19 mouse cellular contexts compared by ENCODE assay signal in the genomic region with DNA sequence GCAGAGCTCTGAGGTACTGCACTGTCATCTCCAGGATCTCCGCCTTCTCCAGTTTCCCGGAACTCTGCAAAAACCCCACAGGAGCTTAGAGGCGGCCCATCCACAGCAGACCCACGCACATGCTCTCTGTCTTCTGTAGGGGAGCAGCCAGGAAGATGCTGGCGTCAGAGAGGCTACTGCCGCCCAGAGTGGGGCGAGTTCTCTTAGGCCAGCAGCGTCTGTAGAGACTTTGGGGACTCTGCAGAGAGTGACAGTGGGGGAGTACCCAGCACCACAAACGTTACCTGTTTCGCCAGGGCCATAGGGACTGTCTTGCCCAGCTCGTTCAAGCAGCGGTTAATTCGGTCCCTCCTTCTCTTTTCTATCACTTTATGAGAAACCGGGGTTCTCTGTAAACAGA. TPM values are rescaled to one million over a fixed set of nuclear protein-coding genes. Genes with fewer than 3 reads are reported as not detected.
DNase-seq lines count a peak whose midpoint lies in the region; ATAC-seq and TF ChIP-seq lines count a peak whose summit lies in the region.
"Had no signal": no experiment of that assay in that cellular context is flagged by ENCODE, and none has a peak within 500 bp of the region (broad histone marks: within the 10 kb centered on the region; RNA-seq: fewer than 3 reads in every experiment).

No protein-coding gene starts in this region.

- no peak overlapping the region for H3K4me2 ChIP-seq in limb, embryonic 13.5 days (replicated peaks)
- peak overlapping the region; percentile 65 for H3K4me2 ChIP-seq in forebrain, embryonic 15.5 days (replicated peaks)
- H3K4me2 ChIP-seq in midbrain, embryonic 16.5 days (ENCODE audit: low read length), result peak overlapping the region; percentile 12; the same call in 1 of the 2 replicates
- H3K4me2 ChIP-seq: liver, embryonic 11.5 days had no signal

- ATAC-seq in limb, embryonic 13.5 days (ENCODE audit: low FRiP score, low read depth), result no peak
- ATAC-seq in forebrain, embryonic 15.5 days (replicated peaks), result no peak
- ATAC-seq in midbrain, embryonic 16.5 days, result no peak

- H3K27me3 ChIP-seq in limb, embryonic 13.5 days, result peaks cover 99% of the 10 kb centered on the region
- peaks cover 100% of the 10 kb centered on the region for H3K27me3 ChIP-seq in limb, embryonic 10.5 days (ENCODE audit: low read depth, poor library complexity, severe bottlenecking)
- peaks cover 78% of the 10 kb centered on the region for H3K27me3 ChIP-seq in forebrain, embryonic 15.5 days
- peaks cover 73% of the 10 kb centered on the region for H3K27me3 ChIP-seq in midbrain, embryonic 16.5 days (ENCODE audit: control insufficient read depth, insufficient read depth, low read depth, low read length)

- peaks cover 45% of the 10 kb centered on the region for H3K4me1 ChIP-seq in limb, embryonic 13.5 days
- peaks cover 29% of the 10 kb centered on the region for H3K4me1 ChIP-seq in limb, embryonic 10.5 days
- H3K4me1 ChIP-seq in forebrain, embryonic 15.5 days, result peaks cover 47% of the 10 kb centered on the region
- H3K4me1 ChIP-seq in midbrain, embryonic 16.5 days (ENCODE audit: control insufficient read depth, insufficient read depth, low read length), result peaks cover 25% of the 10 kb centered on the region; the same call in 1 of the 2 replicates

- no peak overlapping the region for H3K9ac ChIP-seq in limb, embryonic 13.5 days
- H3K9ac ChIP-seq in forebrain, embryonic 15.5 days (replicated peaks), result no peak overlapping the region
- H3K9ac ChIP-seq in midbrain, embryonic 16.5 days (ENCODE audit: low read depth, low read length), result no peak overlapping the region
- H3K9ac ChIP-seq: heart, embryonic 15.5 days; kidney, embryonic 15.5 days; lung, embryonic 15.5 days had no signal

- H3K9me3 ChIP-seq in limb, embryonic 13.5 days, result no peaks in the 10 kb centered on the region
- H3K9me3 ChIP-seq in limb, embryonic 10.5 days (replicated peaks), result no peaks in the 10 kb centered on the region
- H3K9me3 ChIP-seq in forebrain, embryonic 15.5 days, result no peaks in the 10 kb centered on the region
- no peaks in the 10 kb centered on the region for H3K9me3 ChIP-seq in midbrain, embryonic 16.5 days (replicated peaks; ENCODE audit: control insufficient read depth, low read length, poor library complexity, severe bottlenecking)
- H3K9me3 ChIP-seq: heart, embryonic 15.5 days; kidney, embryonic 15.5 days; lung, embryonic 15.5 days had no signal

- 2% methylated on average over 14 of the region's 14 CpGs for WGBS in limb, embryonic 13.5 days
- whole genome bisulfite sequencing in limb, embryonic 10.5 days, result 2% methylated on average over 14 of the region's 14 CpGs
- under 1% methylated on average over 14 of the region's 14 CpGs for WGBS in forebrain, embryonic 15.5 days
- under 1% methylated on average over 14 of the region's 14 CpGs for WGBS in midbrain, embryonic 16.5 days

- no peak overlapping the region for H3K27ac ChIP-seq in gastrocnemius, adult 2 months
- no peak overlapping the region for H3K27ac ChIP-seq in limb, embryonic 13.5 days
- no peak overlapping the region for H3K27ac ChIP-seq in limb, embryonic 10.5 days
- H3K27ac ChIP-seq in forebrain, embryonic 15.5 days (replicated peaks), result no peak overlapping the region
- no peak overlapping the region for H3K27ac ChIP-seq in midbrain, embryonic 16.5 days (ENCODE audit: low read length)
- H3K27ac ChIP-seq: heart, embryonic 15.5 days; kidney, embryonic 15.5 days; lung, embryonic 15.5 days had no signal

- H3K36me3 ChIP-seq in limb, embryonic 13.5 days, result no peaks in the 10 kb centered on the region
- no peaks in the 10 kb centered on the region for H3K36me3 ChIP-seq in limb, embryonic 10.5 days
- H3K36me3 ChIP-seq in forebrain, embryonic 15.5 days, result no peaks in the 10 kb centered on the region
- no peaks in the 10 kb centered on the region for H3K36me3 ChIP-seq in midbrain, embryonic 16.5 days (ENCODE audit: control insufficient read depth, insufficient read depth, low read length)
- H3K36me3 ChIP-seq: heart, embryonic 15.5 days; kidney, embryonic 15.5 days; lung, embryonic 15.5 days had no signal

- DNase-seq in gastrocnemius, adult 2 months, result no peak
- DNase-seq in gastrocnemius, postnatal 14 days, result no peak
- DNase-seq in limb, embryonic 10.5 days (ENCODE audit: low spot score), result no peak
- no peak for DNase-seq in Muller cell, postnatal 12 days (ENCODE audit: inconsistent ontology term)
- DNase-seq in left cerebral cortex, adult 18-20 months (ENCODE audit: low spot score in 2 of 2), result no peak
- DNase-seq: cerebellum, adult 8-10 months had no signal

- intact Hi-C loops in gastrocnemius, adult 2 months (cut with DNase I), result no loop called here
- intact Hi-C loops in gastrocnemius, postnatal 14 days (cut with DNase I; ENCODE audit: low total_unique reads), result no loop called here

- peak overlapping the region; percentile 19 for H3K4me3 ChIP-seq in gastrocnemius, adult 2 months
- H3K4me3 ChIP-seq in limb, embryonic 13.5 days, result peak overlapping the region; percentile 0; the same call in 1 of the 2 replicates
- no peak overlapping the region for H3K4me3 ChIP-seq in limb, embryonic 10.5 days
- H3K4me3 ChIP-seq in forebrain, embryonic 15.5 days, result peak overlapping the region; percentile 37
- H3K4me3 ChIP-seq in midbrain, embryonic 16.5 days (ENCODE audit: low read depth, low read length), result no peak overlapping the region
- H3K4me3 ChIP-seq: kidney, embryonic 15.5 days; lung, embryonic 15.5 days had no signal

- no peak for TF ChIP-seq CTCF in gastrocnemius, adult 2 months (IDR thresholded peaks at IDR 0.05)

RNA-seq across cellular contexts. Expression of a gene that starts 1.3 kb away (rescaled TPM):
- 1 to 10 TPM in 1 of 2 experiments, under 1 TPM in 1; 0.82 to 1.6 TPM for total RNA-seq in gastrocnemius, adult 2 months (2021)
- under 1 TPM; 0.72 to 0.93 TPM for total RNA-seq in gastrocnemius, postnatal 14 days (2021)
- not detected in 2 replicates for polyA plus RNA-seq in limb, embryonic 13.5 days (2015; fragmentation: Nextera tagmentation; extraction: Ambion mirVana)
- not detected in 2 replicates for polyA plus RNA-seq in limb, embryonic 10.5 days (2016; fragmentation: Nextera tagmentation; extraction: Ambion mirVana)
- polyA plus RNA-seq in forebrain, embryonic 15.5 days (2015; fragmentation: Nextera tagmentation; extraction: Ambion mirVana), result 6.7 and 7.6 TPM in 2 replicates
- 2.8 and 3.2 TPM in 2 replicates for polyA plus RNA-seq in midbrain, embryonic 16.5 days (2015; fragmentation: Nextera tagmentation; extraction: Ambion mirVana)
- not detected for total RNA-seq in left cerebral cortex, adult 18-20 months (2021)
- total RNA-seq: layer of hippocampus, adult 8-10 months; left cerebral cortex, postnatal 14 days; megakaryocyte progenitor cell, adult 5-6 weeks had no signal
- polyA plus RNA-seq: heart, embryonic 15.5 days; intestine, embryonic 14.5 days; kidney, embryonic 15.5 days; liver, embryonic 11.5 days; lung, embryonic 15.5 days; small intestine, adult 2 months; stomach, embryonic 16.5 days had no signal

Comparison
In these comparisons a context has a peak if more than half of its experiments do, and no peak if none do; other contexts are left out.
1. H3K4me3 ChIP-seq: peak in gastrocnemius, adult 2 months (single experiment), limb, embryonic 13.5 days (single experiment) and forebrain, embryonic 15.5 days (single experiment); none in limb, embryonic 10.5 days (single experiment) and midbrain, embryonic 16.5 days (single experiment).